Mouse (Mus musculus) lung, adult 18-20 months (tissue): ENCODE data around the gene Vps33b.
"Not testable (repeated sequence)": the region's sequence is repeated elsewhere in the genome, so short reads cannot be mapped to it uniquely, and the experiment has no call there.

Experiments used
- DNase-seq, 2 experiments: peaks; one replicate each; pipeline ENCODE4 v3.0.0; 2022; ENCODE audit warnings: mixed read lengths in 2 of 2

The Vps33b gene

DNA sequence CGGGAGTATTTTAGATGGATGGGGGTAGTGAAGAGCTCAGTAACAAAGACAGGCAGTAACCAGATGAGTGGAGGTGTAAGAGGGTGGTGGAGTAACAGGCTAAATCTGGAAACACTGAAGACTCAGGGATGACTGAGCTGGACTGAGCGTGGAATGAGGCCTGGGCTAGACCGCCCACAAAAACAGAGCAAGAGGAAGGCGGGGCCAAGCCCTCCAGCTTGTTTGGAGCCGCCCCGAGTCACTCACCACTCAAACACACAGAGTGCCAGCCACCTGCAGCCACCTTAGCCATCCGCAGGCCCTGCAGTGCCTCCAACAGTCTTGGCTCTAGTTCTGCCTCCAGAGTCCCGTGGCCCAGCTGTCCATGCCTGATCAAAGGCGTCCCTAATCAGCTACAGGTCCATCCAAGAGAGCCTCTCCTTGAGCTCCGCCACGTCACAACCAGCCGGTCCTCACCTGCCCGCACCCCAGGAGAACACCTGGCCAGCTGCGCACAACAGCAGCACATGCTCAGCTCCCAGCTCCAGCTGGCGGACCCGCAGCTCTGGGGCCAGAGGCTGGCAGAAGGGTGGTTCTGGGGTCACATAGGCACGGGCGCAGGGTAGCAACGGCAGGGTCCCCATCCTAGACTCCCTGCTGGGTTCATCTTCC, 50.5 kb downstream of the Vps33b start:
- DNase-seq = no peak

DNA sequence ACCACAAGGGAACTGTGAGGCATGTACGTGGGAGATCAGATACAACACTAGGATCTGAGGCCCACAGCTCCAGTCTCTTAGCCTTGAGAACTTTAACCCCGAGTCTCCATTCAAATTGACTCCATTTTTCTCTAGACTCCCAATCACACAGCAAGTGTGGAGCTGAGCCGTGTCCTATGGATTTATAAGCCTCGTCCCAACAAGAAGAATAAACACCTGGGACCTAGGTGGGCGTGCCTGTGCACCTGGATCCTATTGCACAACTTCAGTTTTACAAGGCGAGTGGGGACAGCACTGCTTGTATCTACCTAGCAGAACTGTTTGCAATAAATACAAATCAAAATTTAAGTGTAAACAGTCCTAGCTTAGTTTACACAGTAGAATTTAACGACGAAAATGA, 53.9 kb downstream of the Vps33b start:
- no peak for DNase-seq

DNA sequence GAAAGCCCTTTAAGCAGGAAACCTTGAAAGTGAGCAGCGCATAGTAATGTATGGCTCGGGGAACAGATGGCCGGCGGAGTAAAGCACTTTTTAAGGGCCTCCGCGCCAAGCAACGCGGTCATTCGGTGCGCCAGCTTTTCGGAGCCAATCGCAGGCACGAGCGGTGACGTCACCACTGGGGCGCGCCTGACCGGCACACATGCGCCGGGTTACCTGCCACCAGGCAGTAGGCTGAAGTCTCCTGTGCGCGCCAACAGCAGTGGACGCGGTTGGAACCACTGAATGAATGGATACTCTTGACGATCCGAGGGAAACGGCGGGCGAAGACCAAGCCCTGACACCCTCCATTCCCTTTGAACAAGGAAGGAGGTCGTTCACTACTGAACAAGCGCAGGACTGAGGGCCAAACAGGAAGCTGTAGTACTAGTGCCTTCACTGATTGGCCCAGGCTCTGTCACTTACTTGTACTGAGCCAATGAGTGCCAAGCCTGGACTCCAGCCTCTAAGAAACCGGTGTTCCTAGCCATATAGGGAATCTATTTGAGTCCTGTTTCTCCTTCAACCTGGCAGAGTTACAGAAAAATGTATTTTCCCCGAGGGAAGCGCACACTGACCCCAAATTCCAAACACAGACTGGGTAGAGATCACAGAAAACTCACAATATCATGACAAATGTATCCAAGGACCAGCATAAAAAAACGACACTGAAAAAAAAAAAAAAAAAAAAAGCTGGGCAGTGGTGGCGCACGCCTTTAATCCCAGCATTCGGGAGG, 54.8 kb downstream of the Vps33b start, which contains the start of gene Rccd1:
Gene Rccd1 (minus strand): TSS at position 412 of the 773 bp plus-strand sequence.
- DNase-seq = peak; percentile 94 to 95

DNA sequence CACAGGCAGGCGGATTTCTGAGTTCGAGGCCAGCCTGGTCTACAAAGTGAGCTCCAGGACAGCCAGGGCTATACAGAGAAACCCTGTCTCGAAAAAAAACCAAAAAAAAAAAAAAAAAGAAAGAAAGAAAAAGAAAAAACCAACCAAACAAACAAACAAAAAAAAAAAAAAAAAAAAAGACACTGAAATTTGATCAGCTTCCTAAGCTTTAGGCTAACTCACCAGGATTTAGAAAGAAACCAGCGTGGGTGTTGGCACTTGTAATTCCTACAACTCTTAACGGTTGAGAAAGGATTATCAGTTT, 55.3 kb downstream of the Vps33b start:
- not testable (repeated sequence) for DNase-seq

GRCm38 (mm10) chr7:80325292-80325868, 55.9 kb downstream of the Vps33b start:
- DNase-seq = no peak

- DNase-seq = no peak
Measured at GRCm38 (mm10) chr7:80326076-80326475, 56.6 kb downstream of the Vps33b start.

- no peak for DNase-seq
Measured at GRCm38 (mm10) chr7:80330278-80330677, 60.8 kb downstream of the Vps33b start.

GRCm38 (mm10) chr7:80331433-80331832, 62.0 kb downstream of the Vps33b start:
- no peak for DNase-seq

DNA sequence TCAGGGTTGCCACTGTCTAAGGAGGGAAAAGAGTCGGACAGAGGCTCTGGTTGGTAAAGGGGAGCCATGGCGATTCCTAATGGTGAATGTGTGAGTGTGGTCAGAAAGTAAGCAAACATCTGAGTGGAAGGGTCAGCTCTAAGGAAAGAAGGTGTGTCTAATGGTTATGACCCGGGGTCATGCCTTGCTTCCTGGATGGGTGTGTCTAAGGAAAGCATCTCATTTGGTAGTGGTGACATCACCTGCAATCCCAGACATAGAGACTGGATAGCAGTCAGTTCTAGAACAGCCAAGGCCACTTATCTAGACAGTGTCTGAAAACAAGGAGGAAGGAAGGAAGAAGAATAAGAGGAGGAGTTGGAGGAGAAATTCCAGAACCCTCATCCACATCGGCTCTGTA, 65.4 kb downstream of the Vps33b start:
- DNase-seq = no peak

GRCm38 (mm10) chr7:80336932-80337331, 67.5 kb downstream of the Vps33b start:
- no peak for DNase-seq

DNA sequence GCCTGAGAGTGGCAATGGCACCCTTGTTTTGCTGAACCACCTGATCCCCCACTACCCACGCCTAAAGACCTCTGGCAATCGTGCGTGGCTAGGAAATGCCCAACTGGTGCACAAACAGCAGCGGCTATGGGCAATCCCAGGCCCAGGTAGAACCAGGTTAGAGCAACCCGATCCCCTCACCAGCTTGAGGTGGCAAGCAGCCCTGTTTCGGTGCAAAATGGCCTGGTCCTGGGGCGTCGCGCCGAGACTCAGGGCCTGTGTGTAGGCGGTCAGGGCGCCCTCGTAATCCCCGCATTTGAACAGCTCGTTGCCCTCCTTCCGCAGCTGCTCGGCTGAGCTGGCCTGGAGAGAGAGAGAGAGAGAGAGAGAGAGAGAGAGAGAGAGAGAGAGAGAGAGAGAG, 69.9 kb downstream of the Vps33b start:
- peak in 1 of 2 experiments; percentile 32 for DNase-seq

GRCm38 (mm10) chr7:80339793-80340628, 70.6 kb downstream of the Vps33b start:
- peak; percentile 98 to 99 for DNase-seq

DNA sequence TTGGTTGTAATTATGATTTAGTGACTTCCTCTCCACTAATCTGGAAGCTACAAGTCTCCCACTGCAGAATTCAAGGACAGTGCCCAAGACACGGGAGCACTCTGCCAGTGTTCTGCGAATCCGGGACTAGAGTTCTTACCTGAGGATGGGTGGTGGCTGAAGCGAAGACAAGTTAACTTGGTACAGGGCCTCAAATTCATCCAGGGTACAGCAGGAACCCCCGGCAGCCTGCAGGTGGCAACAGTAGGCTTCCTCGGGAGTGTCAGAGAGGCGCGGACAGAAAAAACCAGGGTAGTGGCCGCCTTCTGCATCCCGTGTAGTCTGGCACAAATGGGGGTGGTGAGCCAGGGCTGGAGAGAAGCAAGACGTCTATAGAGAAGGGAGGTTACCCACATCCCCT, 71.3 kb downstream of the Vps33b start, which contains the start of gene Unc45a:
Gene Unc45a (minus strand): TSS at position 213 of the 400 bp plus-strand sequence.
- peak; percentile 80 to 84 for DNase-seq
